Mouse (Mus musculus) frontal cortex, postnatal 25 days (tissue): ENCODE data around the gene Saal1.
"Not testable (repeated sequence)": the region's sequence is repeated elsewhere in the genome, so short reads cannot be mapped to it uniquely, and the experiment has no call there.

Source experiments
- DNase-seq, 2 experiments: peaks; one replicate each; pipeline ENCODE4 v3.0.0; 2022; ENCODE audit warnings: low spot score in 2 of 2

Gene Saal1

GRCm38 (mm10) chr7:46696754-46697153 is 13.7 kb downstream of the Saal1 start:
- DNase-seq = no peak

- DNase-seq = no peak
Measured at GRCm38 (mm10) chr7:46686827-46687226, 23.7 kb downstream of the Saal1 start.

DNA sequence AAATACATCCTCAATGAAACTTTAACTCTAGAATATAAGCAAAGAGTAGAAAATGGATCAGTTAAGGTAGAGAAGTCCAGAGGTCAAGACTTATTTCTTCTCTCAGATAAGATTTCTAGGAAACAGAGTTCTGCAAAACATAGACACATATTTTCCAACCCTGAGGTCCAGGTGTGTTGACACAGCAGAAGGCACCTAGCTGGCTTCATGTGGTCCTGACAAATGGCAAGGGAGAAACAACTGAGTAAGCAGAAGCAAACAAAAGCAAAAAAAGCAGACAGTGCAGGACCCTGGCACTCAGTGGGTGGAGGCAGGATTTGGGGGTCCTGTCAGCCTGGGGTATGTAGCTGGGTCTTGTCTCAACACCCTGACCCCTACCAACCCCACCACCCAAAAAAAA is 29.7 kb downstream of the Saal1 start:
- no peak for DNase-seq

- DNase-seq = not testable (repeated sequence)
Measured at GRCm38 (mm10) chr7:46679044-46679443, 31.4 kb downstream of the Saal1 start.

- no peak for DNase-seq
Measured at GRCm38 (mm10) chr7:46678417-46678816, 32.1 kb downstream of the Saal1 start.

DNA sequence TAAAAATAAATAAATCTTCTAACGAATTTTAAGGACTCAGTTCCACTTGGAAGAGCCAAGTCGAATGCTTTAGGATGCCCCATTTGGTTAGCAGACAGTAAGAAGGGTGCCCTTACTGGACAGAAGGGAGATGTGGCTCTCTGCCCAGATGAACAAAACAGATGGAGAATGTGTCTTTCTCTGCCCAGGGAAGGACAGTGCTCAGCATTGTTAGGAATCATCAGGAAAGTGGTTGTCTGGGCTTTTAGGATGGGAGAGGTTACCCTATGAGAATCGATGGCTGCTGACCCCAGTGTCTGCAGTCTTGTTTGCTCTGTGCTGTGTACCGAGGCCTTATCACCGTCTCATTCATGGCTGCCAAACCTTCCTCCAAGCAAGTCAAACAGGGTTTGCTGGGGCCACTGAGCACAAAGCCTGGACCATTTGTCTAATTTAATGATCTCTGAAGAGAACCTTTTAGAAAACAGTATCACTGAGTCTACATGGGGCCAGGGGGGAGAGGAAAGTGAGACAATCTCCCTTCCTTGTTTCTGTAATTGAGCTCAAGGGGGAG is 33.6 kb downstream of the Saal1 start:
- no peak for DNase-seq

- DNase-seq = no peak
Measured at GRCm38 (mm10) chr7:46675886-46676285, 34.6 kb downstream of the Saal1 start.

GRCm38 (mm10) chr7:46675061-46675460 is 35.4 kb downstream of the Saal1 start:
- DNase-seq = no peak

- no peak for DNase-seq
Measured at GRCm38 (mm10) chr7:46672160-46672672, 38.3 kb downstream of the Saal1 start, which contains the start of gene Tph1. Tph1 (minus strand) TSS chr7:46672537.

DNA sequence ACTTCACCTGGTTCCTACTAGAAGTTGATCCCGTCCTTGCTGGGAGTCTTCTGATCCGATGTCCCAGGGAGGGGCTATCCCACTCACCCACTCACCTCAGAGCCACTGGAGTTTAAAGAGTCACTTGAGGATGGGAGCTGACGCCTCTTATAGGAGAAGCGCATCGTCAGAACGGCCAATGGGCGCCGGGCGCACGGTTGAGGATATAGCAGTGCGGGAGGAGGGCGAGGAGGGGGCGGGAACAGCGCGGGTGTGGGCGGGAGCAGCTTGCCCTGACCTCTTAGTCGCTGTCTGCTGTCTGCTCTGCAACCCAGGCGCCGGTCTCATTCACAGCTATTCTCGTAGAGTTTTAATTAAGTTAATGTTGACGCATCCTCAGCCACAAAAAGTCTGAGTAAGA is 43.2 kb downstream of the Saal1 start:
- DNase-seq = no peak

- DNase-seq = no peak
Measured at GRCm38 (mm10) chr7:46665236-46665635, 45.2 kb downstream of the Saal1 start.

DNA sequence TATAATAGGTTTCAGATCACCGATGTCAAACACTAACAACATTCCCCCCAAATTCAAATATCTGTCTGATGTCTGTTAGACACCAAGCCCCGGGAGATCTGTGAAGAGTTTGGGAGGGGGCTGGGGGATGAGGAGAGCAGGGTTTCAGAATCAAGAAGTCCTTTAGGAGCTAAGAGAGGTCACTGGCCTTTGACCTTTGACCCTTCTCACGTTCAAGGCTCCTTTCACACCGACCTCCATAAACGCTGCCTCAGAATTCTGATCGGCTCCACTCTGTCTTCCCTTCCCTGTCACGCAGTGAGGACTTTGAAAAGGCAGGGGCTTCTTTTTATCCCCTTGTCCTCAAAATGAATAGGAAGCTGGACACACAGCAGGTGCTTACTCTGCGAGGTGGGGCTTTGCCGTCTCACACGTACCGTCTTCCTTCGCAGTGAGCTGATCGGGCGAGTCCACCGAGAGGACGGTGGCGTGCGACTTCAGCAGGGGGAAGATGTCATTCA is 48.8 kb downstream of the Saal1 start:
- DNase-seq = no peak

DNA sequence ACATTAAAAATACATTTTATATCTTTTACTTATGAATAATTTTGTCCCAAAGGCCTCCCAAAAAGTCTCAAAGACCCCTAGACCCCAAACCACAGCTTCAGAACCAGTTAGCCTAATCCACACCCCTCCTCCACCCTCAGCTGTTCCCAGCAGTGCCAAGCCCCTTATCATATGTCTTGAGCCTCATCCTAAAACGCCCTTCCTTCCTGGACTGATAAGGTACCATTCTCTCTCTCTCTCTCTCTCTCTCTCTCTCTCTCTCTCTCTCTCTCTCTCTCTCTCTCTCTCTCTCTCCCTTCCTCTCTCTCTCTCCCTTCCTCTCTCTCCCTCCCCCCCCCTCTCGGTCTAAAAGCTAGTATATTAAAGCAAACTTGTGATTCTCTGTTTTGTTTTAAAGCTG is 58.2 kb downstream of the Saal1 start:
- no peak for DNase-seq

DNA sequence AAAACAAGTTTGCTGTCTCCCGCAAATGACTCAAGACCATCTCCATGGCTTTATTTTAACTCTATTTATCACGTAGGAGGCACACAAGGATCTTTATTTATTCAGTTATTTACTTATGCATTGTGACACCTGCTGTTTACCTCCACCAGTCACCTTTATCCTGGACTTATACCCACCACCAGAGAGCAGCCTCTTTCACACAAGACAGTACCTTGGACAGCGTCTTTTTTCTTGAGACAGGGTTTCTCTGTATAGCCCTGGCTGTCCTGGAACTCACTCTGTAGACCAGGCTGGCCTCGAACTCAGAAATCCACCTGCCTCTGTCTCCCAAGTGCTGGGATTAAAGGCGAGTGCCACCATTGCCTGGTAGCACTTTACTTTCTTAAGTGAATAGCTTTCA is 60.2 kb downstream of the Saal1 start:
- not testable (repeated sequence) for DNase-seq

- no peak for DNase-seq
Measured at GRCm38 (mm10) chr7:46648431-46649140, 61.9 kb downstream of the Saal1 start.

GRCm38 (mm10) chr7:46643172-46643571 is 67.3 kb downstream of the Saal1 start:
- DNase-seq = no peak

- DNase-seq = no peak
Measured at GRCm38 (mm10) chr7:46640062-46640461, 70.4 kb downstream of the Saal1 start.

GRCm38 (mm10) chr7:46639692-46640031 is 70.8 kb downstream of the Saal1 start, which contains the start of gene Sergef:
Sergef (minus strand) TSS chr7:46639807.
- DNase-seq = peak; percentile 64 to 79

GRCm38 (mm10) chr7:46638889-46639691 is 71.4 kb downstream of the Saal1 start:
- DNase-seq = peak in 1 of 2 experiments; percentile 30
